Mouse (Mus musculus): ENCODE data around the gene Ficd.
A peak's percentile ranks its signal among the peaks of the same experiment; 100 is the strongest.
"Not testable (repeated sequence)": the region's sequence is repeated elsewhere in the genome, so short reads cannot be mapped to it uniquely, and the experiment has no call there.

Gene Ficd

GRCm38 (mm10) chr5:113773664-113774063, 38.1 kb downstream of the Ficd start:
- DNase-seq (ENCODE audit: low spot score) = peak; percentile 91

- DNase-seq (ENCODE audit: low spot score) = no peak
Observed at GRCm38 (mm10) chr5:113775585-113775984, 40.0 kb downstream of the Ficd start.

GRCm38 (mm10) chr5:113776128-113776895, 40.7 kb downstream of the Ficd start:
- no peak for DNase-seq (ENCODE audit: low spot score)

GRCm38 (mm10) chr5:113776896-113777226, 41.3 kb downstream of the Ficd start:
- no peak for DNase-seq (ENCODE audit: low spot score)

- not testable (repeated sequence) for DNase-seq (ENCODE audit: low spot score)
Observed at GRCm38 (mm10) chr5:113777728-113778127, 42.1 kb downstream of the Ficd start.

- no peak for DNase-seq (ENCODE audit: low spot score)
Observed at GRCm38 (mm10) chr5:113779569-113779968, 44.0 kb downstream of the Ficd start.

GRCm38 (mm10) chr5:113780082-113780752, 44.6 kb downstream of the Ficd start:
- DNase-seq (ENCODE audit: low spot score) = no peak

- no peak for DNase-seq (ENCODE audit: low spot score)
Observed at GRCm38 (mm10) chr5:113780763-113781162, 45.2 kb downstream of the Ficd start.

- no peak for DNase-seq (ENCODE audit: low spot score)
Observed at GRCm38 (mm10) chr5:113781254-113781653, 45.7 kb downstream of the Ficd start.

- DNase-seq (ENCODE audit: low spot score) = no peak
Observed at GRCm38 (mm10) chr5:113781875-113782274, 46.3 kb downstream of the Ficd start.

GRCm38 (mm10) chr5:113782624-113783023, 47.0 kb downstream of the Ficd start:
- no peak for DNase-seq (ENCODE audit: low spot score)

GRCm38 (mm10) chr5:113783581-113784001, 48.0 kb downstream of the Ficd start:
- peak; percentile 27 for DNase-seq (ENCODE audit: low spot score)

- not testable (repeated sequence) for DNase-seq (ENCODE audit: low spot score)
Observed at GRCm38 (mm10) chr5:113784104-113784503, 48.5 kb downstream of the Ficd start.

- DNase-seq (ENCODE audit: low spot score) = no peak
Observed at GRCm38 (mm10) chr5:113786985-113787384, 51.4 kb downstream of the Ficd start.

GRCm38 (mm10) chr5:113788645-113789044, 53.0 kb downstream of the Ficd start:
- no peak for DNase-seq (ENCODE audit: low spot score)

- peak; percentile 27 for DNase-seq (ENCODE audit: low spot score)
Observed at GRCm38 (mm10) chr5:113789075-113789788, 53.6 kb downstream of the Ficd start.

All from urinary bladder, postnatal 25 days (tissue).